Mouse (Mus musculus) bone marrow, adult 2 months (tissue): Measurements from ENCODE around the gene Fbxl17.

ENCODE experiments used
- CTCF ChIP-seq: fragments of 200-500 bp; IDR thresholded peaks from 2 replicates; pipeline ENCODE4 v1.5.1; 2011; ENCODE audit warnings: low read length, control low read depth; ENCODE audit not compliant: control insufficient read depth, insufficient read depth
- POLR2A ChIP-seq: fragments of 200-500 bp; IDR thresholded peaks from 2 replicates; pipeline ENCODE4 v1.6.1; 2011; ENCODE audit warnings: low read depth, mild to moderate bottlenecking, control low read depth, low read length, borderline replicate concordance; ENCODE audit not compliant: control insufficient read depth

- TF ChIP-seq POLR2A (no peak), CTCF (no peak)
Measured at GRCm38 (mm10) chr17:63062785-63063184, 437.0 kb downstream of the Fbxl17 start.
